Mouse (Mus musculus): ENCODE data around the gene CK137956.

GRCm38 (mm10) chr4:127999281-127999680 lies 28.5 kb upstream of the CK137956 start:
- TF ChIP-seq EP300 (IDR thresholded peaks at IDR 0.05; ENCODE audit: low read depth), result no peak
- TF ChIP-seq CTCF (IDR thresholded peaks at IDR 0.05; ENCODE audit: low read depth), result no peak
